8 mouse cellular contexts compared by ENCODE assay signal in the genomic region with DNA sequence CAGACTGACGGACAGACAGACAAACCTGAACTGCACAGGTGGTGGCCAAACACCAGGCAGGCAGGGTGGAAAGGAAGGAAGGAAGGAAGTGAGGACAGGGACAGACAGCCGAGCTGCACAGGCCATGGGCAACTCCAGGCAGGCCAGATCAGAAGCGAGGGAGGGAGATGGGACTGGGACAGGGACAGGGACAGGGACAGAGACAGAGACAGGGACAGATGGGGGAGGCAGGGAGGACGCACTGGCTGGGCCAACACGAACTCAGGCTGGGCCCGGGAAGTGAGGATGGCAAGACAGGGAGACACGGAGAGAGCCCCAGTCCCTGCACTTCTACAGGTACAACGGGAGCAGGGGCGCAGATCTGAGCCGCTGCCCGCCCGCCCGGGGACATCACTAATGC.
DNase-seq lines count a peak whose midpoint lies in the region; ATAC-seq and TF ChIP-seq lines count a peak whose summit lies in the region.

No protein-coding gene starts in this region.

- H3K9ac ChIP-seq in embryonic facial prominence, embryonic 14.5 days (ENCODE audit: low read depth, low read length): peak overlapping the region; percentile 58
- peak overlapping the region; percentile 22; the same call in 1 of the 2 replicates for H3K9ac ChIP-seq in hindbrain, embryonic 14.5 days
- peak overlapping the region; percentile 17; the same call in 1 of the 2 replicates for H3K9ac ChIP-seq in liver, embryonic 13.5 days

- 70% methylated on average over 12 of the region's 13 CpGs for WGBS in embryonic facial prominence, embryonic 14.5 days
- 86% methylated on average over 13 of the region's 13 CpGs for WGBS in hindbrain, embryonic 14.5 days
- 78% methylated on average over 13 of the region's 13 CpGs for WGBS in liver, embryonic 13.5 days (ENCODE audit: insufficient replicate concordance)

- no peaks in the 10 kb centered on the region for H3K36me3 ChIP-seq in E14TG2a.4 (ENCODE audit: insufficient read depth, low read length)
- no peaks in the 10 kb centered on the region for H3K36me3 ChIP-seq in embryonic facial prominence, embryonic 14.5 days (ENCODE audit: control insufficient read depth, insufficient read depth, low read length)
- H3K36me3 ChIP-seq in hindbrain, embryonic 14.5 days (replicated peaks; ENCODE audit: control insufficient read depth, insufficient read depth): no peaks in the 10 kb centered on the region
- no peaks in the 10 kb centered on the region for H3K36me3 ChIP-seq in liver, embryonic 13.5 days

- no peak for TF ChIP-seq CTCF in gastrocnemius, adult 2 months (IDR thresholded peaks at IDR 0.05)
- TF ChIP-seq CTCF in E14TG2a.4 (conservative IDR thresholded peaks at IDR 0.05; ENCODE audit: low read length): no peak

- peak overlapping the region; percentile 70 for H3K4me3 ChIP-seq in gastrocnemius, adult 2 months
- peak overlapping the region; percentile 23; the same call in 1 of the 2 replicates for H3K4me3 ChIP-seq in E14TG2a.4 (replicated peaks; ENCODE audit: low read length)
- peak overlapping the region; percentile 20; the same call in 1 of the 2 replicates for H3K4me3 ChIP-seq in embryonic facial prominence, embryonic 14.5 days (ENCODE audit: low read depth, low read length)
- peak overlapping the region; percentile 12; the same call in 1 of the 2 replicates for H3K4me3 ChIP-seq in hindbrain, embryonic 14.5 days (replicated peaks; ENCODE audit: low read length)
- H3K4me3 ChIP-seq in liver, embryonic 13.5 days (replicated peaks): peak overlapping the region; percentile 32; the same call in 1 of the 2 replicates

- no peaks in the 10 kb centered on the region for H3K27me3 ChIP-seq in E14TG2a.4 (ENCODE audit: insufficient read depth, low read length)
- no peaks in the 10 kb centered on the region for H3K27me3 ChIP-seq in embryonic facial prominence, embryonic 14.5 days (replicated peaks; ENCODE audit: control insufficient read depth, insufficient read depth, low read length)
- no peaks in the 10 kb centered on the region for H3K27me3 ChIP-seq in hindbrain, embryonic 14.5 days (ENCODE audit: control insufficient read depth, insufficient read depth, low read length)
- H3K27me3 ChIP-seq in liver, embryonic 13.5 days: no peaks in the 10 kb centered on the region

- intact Hi-C loops in gastrocnemius, adult 2 months (cut with DNase I): loop anchor here (10.0 kb wide), 1 partner anchor 532 kb away; no protein-coding TSS in a partner anchor

- no peak for DNase-seq in gastrocnemius, adult 2 months
- no peak for DNase-seq in gastrocnemius, adult 8-10 months (ENCODE audit: low spot score in 2 of 2)
- DNase-seq in embryonic facial prominence, embryonic 14.5 days (ENCODE audit: low spot score): no peak
- DNase-seq in hindbrain, embryonic 14.5 days (ENCODE audit: low spot score): no peak
- no peak for DNase-seq in liver, embryonic 13.5 days
- DNase-seq in spleen, postnatal 10 days (ENCODE audit: low spot score in 2 of 2): peak; percentile 3 to 17
- DNase-seq in embryo, embryonic 10 days (ENCODE audit: low spot score): no peak

- ATAC-seq in embryonic facial prominence, embryonic 14.5 days (ENCODE audit: low read depth): no peak
- no peak for ATAC-seq in hindbrain, embryonic 14.5 days (ENCODE audit: low FRiP score)
- ATAC-seq in liver, embryonic 13.5 days (ENCODE audit: low read depth): no peak

- H3K27ac ChIP-seq in gastrocnemius, adult 2 months: peak overlapping the region; percentile 69
- no peak overlapping the region for H3K27ac ChIP-seq in embryonic facial prominence, embryonic 14.5 days (replicated peaks; ENCODE audit: low read depth, low read length)
- no peak overlapping the region for H3K27ac ChIP-seq in hindbrain, embryonic 14.5 days
- no peak overlapping the region for H3K27ac ChIP-seq in liver, embryonic 13.5 days

- no peaks in the 10 kb centered on the region for H3K4me1 ChIP-seq in E14TG2a.4 (replicated peaks; ENCODE audit: low read depth, low read length)
- H3K4me1 ChIP-seq in embryonic facial prominence, embryonic 14.5 days (ENCODE audit: control insufficient read depth, insufficient read depth, low read length): no peaks in the 10 kb centered on the region
- H3K4me1 ChIP-seq in hindbrain, embryonic 14.5 days (replicated peaks; ENCODE audit: control insufficient read depth, insufficient read depth, low read length): no peaks in the 10 kb centered on the region
- H3K4me1 ChIP-seq in liver, embryonic 13.5 days (replicated peaks): no peaks in the 10 kb centered on the region

- H3K4me2 ChIP-seq in embryonic facial prominence, embryonic 14.5 days (ENCODE audit: low read depth, low read length): peak overlapping the region; percentile 41
- peak overlapping the region; percentile 25 for H3K4me2 ChIP-seq in hindbrain, embryonic 14.5 days (replicated peaks)
- peak overlapping the region; percentile 54 for H3K4me2 ChIP-seq in liver, embryonic 13.5 days

- peaks cover 66% of the 10 kb centered on the region for H3K9me3 ChIP-seq in E14TG2a.4 (ENCODE audit: low read length)
- no peaks in the 10 kb centered on the region for H3K9me3 ChIP-seq in embryonic facial prominence, embryonic 14.5 days (ENCODE audit: control insufficient read depth, low read length)
- H3K9me3 ChIP-seq in hindbrain, embryonic 14.5 days (ENCODE audit: control insufficient read depth, low read length): no peaks in the 10 kb centered on the region
- no peaks in the 10 kb centered on the region for H3K9me3 ChIP-seq in liver, embryonic 13.5 days (replicated peaks)

Comparison
In these comparisons a context has a peak if more than half of its experiments do, and no peak if none do; other contexts are left out.
1. DNase-seq: peak in spleen, postnatal 10 days (2 of 2); none in gastrocnemius, adult 2 months (single experiment), gastrocnemius, adult 8-10 months (0 of 2), embryonic facial prominence, embryonic 14.5 days (single experiment), hindbrain, embryonic 14.5 days (single experiment), liver, embryonic 13.5 days (single experiment) and embryo, embryonic 10 days (single experiment).
2. H3K4me3 ChIP-seq: peak in every context shown above with its lines; median percentile 70 in gastrocnemius, adult 2 months; 32 in liver, embryonic 13.5 days; 23 in E14TG2a.4; 20 in embryonic facial prominence, embryonic 14.5 days; 12 in hindbrain, embryonic 14.5 days.
3. Peak in every context shown above with its lines, with median percentiles within 50 percentile points of each other: H3K4me2 ChIP-seq and H3K9ac ChIP-seq.